Mouse (Mus musculus): ENCODE measurements around the gene Prkn. TPM values are rescaled to one million over a fixed set of nuclear protein-coding genes. Genes with fewer than 3 reads are reported as not detected.

Gene Prkn
- polyA plus RNA-seq, 1 experiment from 2014 or later: 1.5 TPM

GRCm38 (mm10) chr17:11949551-11950197 is 1109.5 kb downstream of the Prkn start:
- peaks cover 2% of the 10 kb centered on the region; the same call in 1 of the 2 replicates for H3K9me3 ChIP-seq

GRCm38 (mm10) chr17:11950198-11950594 is 1110.0 kb downstream of the Prkn start:
- Histone ChIP-seq H3K4me3 (replicated peaks) (no peak overlapping the region), H3K9me3 (peaks cover 2% of the 10 kb centered on the region; the same call in 1 of the 2 replicates), H3K4me1 (peaks cover 6% of the 10 kb centered on the region), H3K27ac (no peak overlapping the region), H3K4me2 (no peak overlapping the region), H3K36me3 (replicated peaks) (no peaks in the 10 kb centered on the region), H3K9ac (no peak overlapping the region), H3K27me3 (no peaks in the 10 kb centered on the region)
- ATAC-seq (ENCODE audit: low FRiP score): no peak
- WGBS: 75% methylated on average over 8 of the region's 8 CpGs

More at GRCm38 (mm10) chr17:11949551-11950197, 1109.5 kb downstream of the Prkn start:
- Histone ChIP-seq H3K4me3 (replicated peaks) (no peak overlapping the region), H3K36me3 (replicated peaks) (no peaks in the 10 kb centered on the region), H3K27ac (no peak overlapping the region), H3K9ac (no peak overlapping the region), H3K4me1 (peaks cover 6% of the 10 kb centered on the region), H3K4me2 (no peak overlapping the region), H3K27me3 (no peaks in the 10 kb centered on the region)
- ATAC-seq (ENCODE audit: low FRiP score): no peak
- 51% methylated on average over 10 of the region's 10 CpGs for WGBS

GRCm38 (mm10) chr17:11955317-11955716 is 1115.1 kb downstream of the Prkn start:
- 82% methylated on average over 6 of the region's 6 CpGs for WGBS
- ATAC-seq (ENCODE audit: low FRiP score): no peak
- no peak overlapping the region for H3K4me2 ChIP-seq
- H3K36me3 ChIP-seq (replicated peaks): no peaks in the 10 kb centered on the region
- H3K9ac ChIP-seq: no peak overlapping the region
- H3K27me3 ChIP-seq: no peaks in the 10 kb centered on the region
- H3K9me3 ChIP-seq: peaks cover 6% of the 10 kb centered on the region; the same call in 1 of the 2 replicates
- H3K4me1 ChIP-seq: peaks cover 5% of the 10 kb centered on the region
- H3K4me3 ChIP-seq (replicated peaks): no peak overlapping the region
- H3K27ac ChIP-seq: no peak overlapping the region

GRCm38 (mm10) chr17:11960492-11960891 is 1120.3 kb downstream of the Prkn start:
- Histone ChIP-seq H3K27ac (no peak overlapping the region), H3K36me3 (replicated peaks) (no peaks in the 10 kb centered on the region), H3K4me1 (peaks cover 9% of the 10 kb centered on the region), H3K9me3 (peaks cover 4% of the 10 kb centered on the region; the same call in 1 of the 2 replicates), H3K27me3 (no peaks in the 10 kb centered on the region), H3K4me3 (replicated peaks) (no peak overlapping the region), H3K9ac (no peak overlapping the region), H3K4me2 (no peak overlapping the region)
- ATAC-seq (ENCODE audit: low FRiP score): no peak
- WGBS: 93% methylated on average over 8 of the region's 8 CpGs

- Histone ChIP-seq H3K4me1 (peaks cover 4% of the 10 kb centered on the region), H3K9ac (no peak overlapping the region), H3K4me2 (peak overlapping the region; percentile 24; the same call in 1 of the 2 replicates), H3K36me3 (replicated peaks) (no peaks in the 10 kb centered on the region), H3K4me3 (replicated peaks) (no peak overlapping the region; the same call in 1 of the 2 replicates), H3K9me3 (peaks cover 4% of the 10 kb centered on the region; the same call in 1 of the 2 replicates), H3K27ac (0 out of 2 replicates have a peak overlapping the region, but pooled peaks have one; percentile 25), H3K27me3 (no peaks in the 10 kb centered on the region)
- no peak for ATAC-seq (ENCODE audit: low FRiP score)
- WGBS: 34% methylated on average over 11 of the region's 11 CpGs
Observed at GRCm38 (mm10) chr17:11962808-11963207, 1122.6 kb downstream of the Prkn start.

- no peak overlapping the region for H3K9ac ChIP-seq
- H3K27me3 ChIP-seq: peaks cover 15% of the 10 kb centered on the region; the same call in 1 of the 2 replicates
- H3K9me3 ChIP-seq: no peaks in the 10 kb centered on the region
- H3K4me2 ChIP-seq: no peak overlapping the region
- no peaks in the 10 kb centered on the region for H3K36me3 ChIP-seq (replicated peaks)
- no peak overlapping the region for H3K27ac ChIP-seq
- no peak overlapping the region for H3K4me3 ChIP-seq (replicated peaks)
- no peak for ATAC-seq (ENCODE audit: low FRiP score)
- H3K4me1 ChIP-seq: peaks cover 12% of the 10 kb centered on the region
- WGBS: 82% methylated on average over 1 of the region's 1 CpGs
Observed at GRCm38 (mm10) chr17:11970160-11970559, 1130.0 kb downstream of the Prkn start.

GRCm38 (mm10) chr17:11972550-11972949 is 1132.4 kb downstream of the Prkn start:
- Histone ChIP-seq H3K4me3 (replicated peaks) (no peak overlapping the region), H3K4me1 (peaks cover 12% of the 10 kb centered on the region), H3K9ac (no peak overlapping the region), H3K27me3 (peaks cover 25% of the 10 kb centered on the region; the same call in 1 of the 2 replicates), H3K27ac (no peak overlapping the region), H3K9me3 (no peaks in the 10 kb centered on the region), H3K36me3 (replicated peaks) (no peaks in the 10 kb centered on the region), H3K4me2 (peak overlapping the region; percentile 34)
- WGBS: 10% methylated on average over 9 of the region's 9 CpGs
- no peak for ATAC-seq (ENCODE audit: low FRiP score)

GRCm38 (mm10) chr17:11972969-11973787 is 1133.0 kb downstream of the Prkn start:
- Histone ChIP-seq H3K36me3 (replicated peaks) (no peaks in the 10 kb centered on the region), H3K27me3 (peaks cover 25% of the 10 kb centered on the region; the same call in 1 of the 2 replicates), H3K9me3 (no peaks in the 10 kb centered on the region), H3K4me1 (peaks cover 18% of the 10 kb centered on the region), H3K4me2 (no peak overlapping the region), H3K4me3 (replicated peaks) (no peak overlapping the region), H3K9ac (no peak overlapping the region), H3K27ac (no peak overlapping the region)
- 57% methylated on average over 13 of the region's 13 CpGs for whole genome bisulfite sequencing
- ATAC-seq (ENCODE audit: low FRiP score): no peak

- Histone ChIP-seq H3K4me1 (peaks cover 23% of the 10 kb centered on the region), H3K27me3 (peaks cover 25% of the 10 kb centered on the region; the same call in 1 of the 2 replicates), H3K4me2 (no peak overlapping the region), H3K9ac (no peak overlapping the region), H3K4me3 (replicated peaks) (no peak overlapping the region), H3K27ac (no peak overlapping the region), H3K36me3 (replicated peaks) (no peaks in the 10 kb centered on the region), H3K9me3 (no peaks in the 10 kb centered on the region)
- ATAC-seq (ENCODE audit: low FRiP score): no peak
- 50% methylated on average over 7 of the region's 7 CpGs for WGBS
Observed at GRCm38 (mm10) chr17:11975062-11975607, 1135.0 kb downstream of the Prkn start.

- Histone ChIP-seq H3K27me3 (peaks cover 21% of the 10 kb centered on the region; the same call in 1 of the 2 replicates), H3K4me2 (no peak overlapping the region), H3K9me3 (no peaks in the 10 kb centered on the region), H3K4me3 (replicated peaks) (no peak overlapping the region), H3K36me3 (replicated peaks) (no peaks in the 10 kb centered on the region), H3K27ac (peak overlapping the region; percentile 33; the same call in 1 of the 2 replicates), H3K4me1 (peaks cover 15% of the 10 kb centered on the region; the same call in 1 of the 2 replicates), H3K9ac (no peak overlapping the region)
- peak; percentile 47; the same call in 1 of the 2 replicates for ATAC-seq (ENCODE audit: low FRiP score)
- 40% methylated on average over 17 of the region's 17 CpGs for WGBS
Observed at GRCm38 (mm10) chr17:11978260-11978821, 1138.2 kb downstream of the Prkn start.

- Histone ChIP-seq H3K4me3 (replicated peaks) (no peak overlapping the region), H3K27ac (no peak overlapping the region), H3K4me1 (peaks cover 11% of the 10 kb centered on the region; the same call in 1 of the 2 replicates), H3K9me3 (no peaks in the 10 kb centered on the region), H3K27me3 (0 out of 2 replicates have a peak, but pooled peaks cover 3% of the 10 kb centered on the region), H3K9ac (no peak overlapping the region), H3K4me2 (no peak overlapping the region), H3K36me3 (replicated peaks) (no peaks in the 10 kb centered on the region)
- ATAC-seq (ENCODE audit: low FRiP score): no peak
- WGBS: 79% methylated on average over 9 of the region's 9 CpGs
Observed at GRCm38 (mm10) chr17:11981666-11982065, 1141.5 kb downstream of the Prkn start.
